Mouse (Mus musculus) heart, embryonic 13.5 days (tissue): ENCODE data around the gene Spata1. TPM values are rescaled to one million over a fixed set of nuclear protein-coding genes. Genes with fewer than 3 reads are reported as not detected.

ENCODE experiments used
- ATAC-seq: fragments of 200-750 bp; cut with Nextera tagmentation; 2 replicates; pipeline ENCODE4 v1.8.0; 2017; ENCODE audit warnings: moderate TSS enrichment; ENCODE audit not compliant: insufficient number of reproducible peaks, low FRiP score, low TSS enrichment; ENCODE audit errors: extremely low read depth
- H3K27ac ChIP-seq: fragments of 300-500 bp; sonication (generic); replicated peaks from 2 replicates; pipeline ENCODE4 v1.5.1; 2015; ENCODE audit warnings: moderate library complexity, mild to moderate bottlenecking, inconsistent platforms
- H3K27me3 ChIP-seq: fragments of 300-500 bp; sonication (generic); replicated peaks from 2 replicates; pipeline ENCODE4 v1.6.1; 2015; ENCODE audit warnings: mild to moderate bottlenecking, inconsistent platforms
- H3K36me3 ChIP-seq: fragments of 300-500 bp; sonication (generic); 2 replicates; pipeline ENCODE4 v1.6.1; 2015; ENCODE audit warnings: mild to moderate bottlenecking, inconsistent platforms
- H3K4me1 ChIP-seq: fragments of 300-500 bp; sonication (generic); 2 replicates; pipeline ENCODE4 v1.6.1; 2015; ENCODE audit warnings: inconsistent platforms
- H3K4me2 ChIP-seq: fragments of 300-500 bp; sonication (generic); 2 replicates; pipeline ENCODE4 v1.6.1; 2015; ENCODE audit warnings: inconsistent platforms, mild to moderate bottlenecking, moderate library complexity
- H3K4me3 ChIP-seq: fragments of 300-500 bp; sonication (generic); 2 replicates; pipeline ENCODE4 v1.5.1; 2015; ENCODE audit warnings: moderate library complexity, mild to moderate bottlenecking, inconsistent platforms
- H3K9ac ChIP-seq: fragments of 300-500 bp; sonication (generic); 2 replicates; pipeline ENCODE4 v1.6.1; 2015; ENCODE audit warnings: inconsistent platforms, mild to moderate bottlenecking, moderate library complexity
- H3K9me3 ChIP-seq: fragments of 300-500 bp; sonication (generic); 2 replicates; pipeline ENCODE4 v1.6.1; 2016; ENCODE audit warnings: inconsistent platforms
- WGBS: fragments of 180-500 bp; shearing (Covaris S2); methylation state at CpG from one replicate; pipeline ENCODE4 v1.1.7; 2015; ENCODE audit warnings: mixed read lengths; 5-methylcytosine and 5-hydroxymethylcytosine counted together
- polyA plus RNA-seq: library from polyadenylated mRNA; unstranded; fragments of >200 nt; fragmentation: Nextera tagmentation; extraction: Ambion mirVana; gene quantifications from 2 replicates; pipeline ENCODE4 v1.2.1, GENCODE M21; 2015

Gene Spata1
- polyA plus RNA-seq, 1 experiment from 2014 or later, result 5.3 TPM

GRCm38 (mm10) chr3:146418901-146419300 is 80.7 kb downstream of the Spata1 start:
- 54% methylated on average over 7 of the region's 7 CpGs for WGBS
- peaks cover 19% of the 10 kb centered on the region for H3K4me1 ChIP-seq
- H3K27me3 ChIP-seq, result no peaks in the 10 kb centered on the region
- H3K4me2 ChIP-seq, result peak overlapping the region; percentile 16; the same call in 1 of the 2 replicates
- ATAC-seq, result no peak
- no peak overlapping the region for H3K4me3 ChIP-seq
- H3K9ac ChIP-seq, result no peak overlapping the region
- H3K9me3 ChIP-seq, result no peaks in the 10 kb centered on the region
- H3K27ac ChIP-seq, result peak overlapping the region; percentile 62
- H3K36me3 ChIP-seq, result peaks cover 49% of the 10 kb centered on the region

DNA sequence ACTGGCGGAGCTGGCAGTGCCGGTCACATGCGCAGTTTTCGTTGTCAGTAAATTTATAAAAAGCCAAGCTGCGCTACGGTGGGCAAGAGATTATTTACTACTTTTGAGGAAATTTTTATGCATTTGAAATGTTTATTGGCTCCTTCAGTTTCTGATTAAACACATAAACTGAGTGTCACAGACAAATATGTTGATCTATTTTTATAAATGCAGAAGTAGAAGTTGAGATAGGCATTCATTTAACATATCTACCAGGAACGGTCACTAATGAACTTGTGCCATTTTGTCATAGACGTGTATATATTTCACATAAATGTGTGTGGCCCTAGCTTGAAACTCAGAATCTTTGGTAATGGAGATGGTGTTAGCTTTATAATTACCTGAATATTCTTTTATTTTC is 81.7 kb downstream of the Spata1 start:
- H3K4me2 ChIP-seq, result no peak overlapping the region
- peaks cover 40% of the 10 kb centered on the region for H3K36me3 ChIP-seq
- H3K9ac ChIP-seq, result no peak overlapping the region
- no peak overlapping the region for H3K4me3 ChIP-seq
- no peaks in the 10 kb centered on the region for H3K9me3 ChIP-seq
- H3K27ac ChIP-seq, result no peak overlapping the region
- H3K4me1 ChIP-seq, result peaks cover 19% of the 10 kb centered on the region
- no peak for ATAC-seq
- 94% methylated on average over 8 of the region's 8 CpGs for WGBS
- H3K27me3 ChIP-seq, result no peaks in the 10 kb centered on the region

DNA sequence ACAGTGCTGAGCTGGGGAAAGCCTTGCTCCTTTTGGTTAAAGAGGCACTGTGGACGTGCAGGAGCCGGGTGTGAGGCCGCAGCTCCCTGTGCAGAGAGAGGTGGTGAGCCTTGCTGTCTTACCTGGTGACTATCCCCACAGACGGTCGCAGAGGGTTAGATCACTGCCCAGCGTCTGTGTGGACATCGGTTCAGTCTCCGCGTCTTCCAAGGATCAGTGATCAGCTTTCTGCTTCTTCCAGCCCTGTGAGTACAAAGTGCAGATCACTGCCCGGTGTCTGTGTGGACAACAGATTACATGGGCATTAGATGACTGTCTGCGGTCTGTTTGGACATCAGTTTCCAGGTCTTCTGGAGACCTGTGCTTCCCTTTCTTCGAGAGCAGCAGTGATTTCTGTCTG is 85.0 kb downstream of the Spata1 start:
- H3K9ac ChIP-seq, result no peak overlapping the region

GRCm38 (mm10) chr3:146413992-146414391 is 85.6 kb downstream of the Spata1 start:
- H3K4me2 ChIP-seq, result no peak overlapping the region
- H3K27me3 ChIP-seq, result no peaks in the 10 kb centered on the region
- no peak for ATAC-seq
- 70% methylated on average over 4 of the region's 4 CpGs for WGBS
- no peaks in the 10 kb centered on the region for H3K9me3 ChIP-seq
- no peak overlapping the region for H3K27ac ChIP-seq
- H3K4me1 ChIP-seq, result peaks cover 35% of the 10 kb centered on the region
- H3K36me3 ChIP-seq, result peaks cover 14% of the 10 kb centered on the region
- H3K4me3 ChIP-seq, result no peak overlapping the region
- H3K9ac ChIP-seq, result no peak overlapping the region

More for the DNA sequence above, 85.0 kb downstream of the Spata1 start:
- no peak overlapping the region for H3K4me3 ChIP-seq
- H3K36me3 ChIP-seq, result peaks cover 20% of the 10 kb centered on the region
- H3K27ac ChIP-seq, result no peak overlapping the region
- H3K4me1 ChIP-seq, result peaks cover 35% of the 10 kb centered on the region
- H3K9me3 ChIP-seq, result no peaks in the 10 kb centered on the region
- ATAC-seq, result no peak
- 87% methylated on average over 12 of the region's 12 CpGs for WGBS
- no peak overlapping the region for H3K4me2 ChIP-seq
- H3K27me3 ChIP-seq, result no peaks in the 10 kb centered on the region

GRCm38 (mm10) chr3:146413016-146413415 is 86.5 kb downstream of the Spata1 start:
- 87% methylated on average over 13 of the region's 13 CpGs for WGBS
- ATAC-seq, result no peak
- Histone ChIP-seq H3K9ac (no peak overlapping the region), H3K4me1 (peaks cover 35% of the 10 kb centered on the region), H3K27me3 (no peaks in the 10 kb centered on the region), H3K4me2 (no peak overlapping the region), H3K4me3 (no peak overlapping the region), H3K36me3 (peaks cover 7% of the 10 kb centered on the region), H3K27ac (no peak overlapping the region), H3K9me3 (no peaks in the 10 kb centered on the region)

- no peak overlapping the region for H3K27ac ChIP-seq
- 0 out of 2 replicates have a peak overlapping the region, but pooled peaks have one; percentile 10 for H3K9ac ChIP-seq
- H3K9me3 ChIP-seq, result no peaks in the 10 kb centered on the region
- no peak for ATAC-seq
- WGBS, result 74% methylated on average over 7 of the region's 7 CpGs
- no peaks in the 10 kb centered on the region for H3K27me3 ChIP-seq
- H3K36me3 ChIP-seq, result peaks cover 7% of the 10 kb centered on the region
- no peak overlapping the region for H3K4me3 ChIP-seq
- H3K4me1 ChIP-seq, result peaks cover 36% of the 10 kb centered on the region
- H3K4me2 ChIP-seq, result no peak overlapping the region
These were observed 87.1 kb downstream of the Spata1 start for GRCm38 (mm10) chr3:146412480-146412879.

GRCm38 (mm10) chr3:146412008-146412407 is 87.5 kb downstream of the Spata1 start:
- H3K9ac ChIP-seq, result 0 out of 2 replicates have a peak overlapping the region, but pooled peaks have one; percentile 10
- H3K27me3 ChIP-seq, result no peaks in the 10 kb centered on the region
- H3K36me3 ChIP-seq, result peaks cover 3% of the 10 kb centered on the region; the same call in 1 of the 2 replicates
- 72% methylated on average over 2 of the region's 2 CpGs for WGBS
- H3K4me2 ChIP-seq, result no peak overlapping the region
- ATAC-seq, result no peak
- H3K4me3 ChIP-seq, result no peak overlapping the region
- peaks cover 40% of the 10 kb centered on the region for H3K4me1 ChIP-seq
- no peaks in the 10 kb centered on the region for H3K9me3 ChIP-seq
- no peak overlapping the region for H3K27ac ChIP-seq

GRCm38 (mm10) chr3:146410114-146410513 is 89.4 kb downstream of the Spata1 start:
- whole genome bisulfite sequencing, result 70% methylated on average over 7 of the region's 7 CpGs
- H3K4me3 ChIP-seq, result no peak overlapping the region
- no peak for ATAC-seq
- no peak overlapping the region for H3K27ac ChIP-seq
- H3K9ac ChIP-seq, result no peak overlapping the region
- H3K4me1 ChIP-seq, result peaks cover 58% of the 10 kb centered on the region
- no peaks in the 10 kb centered on the region for H3K27me3 ChIP-seq
- H3K9me3 ChIP-seq, result no peaks in the 10 kb centered on the region
- no peaks in the 10 kb centered on the region for H3K36me3 ChIP-seq
- no peak overlapping the region for H3K4me2 ChIP-seq

Other genes with a start within 250 kb of the Spata1 start
- gene Ssx2ip, start 95.1 kb downstream of the Spata1 start, polyA plus RNA-seq, result 18.7 and 19.3 TPM in 2 replicates
- 9.5 and 10.5 TPM in 2 replicates for gene Ctbs, start 50.0 kb downstream of the Spata1 start, polyA plus RNA-seq
- 1,560 and 1,674 TPM in 2 replicates for gene Gng5, start 54 bp upstream of the Spata1 start, polyA plus RNA-seq
- 31.6 and 37.8 TPM in 2 replicates for gene Rpf1, start 21.7 kb upstream of the Spata1 start, polyA plus RNA-seq
- gene Uox, start 70.7 kb upstream of the Spata1 start, polyA plus RNA-seq, result 0.05 and 0.24 TPM in 2 replicates
- gene Dnase2b, start 115.8 kb upstream of the Spata1 start, polyA plus RNA-seq, result not detected in 2 replicates
- not detected in 2 replicates for gene 4930503B20Rik, start 151.6 kb upstream of the Spata1 start, polyA plus RNA-seq
- 2.3 and 2.8 TPM in 2 replicates for gene Samd13, start 185.8 kb upstream of the Spata1 start, polyA plus RNA-seq